Mouse (Mus musculus): ENCODE results near the gene Usp9x.

Usp9x gene

GRCm38 (mm10) chrX:13085621-13086020 is 14.3 kb downstream of the Usp9x start:
- no peak for DNase-seq

GRCm38 (mm10) chrX:13096985-13097384 is 25.7 kb downstream of the Usp9x start:
- peak in 1 of 2 experiments; percentile 19 for DNase-seq

GRCm38 (mm10) chrX:13206514-13206913 is 135.2 kb downstream of the Usp9x start:
- peak; percentile 24 to 43 for DNase-seq

- peak; percentile 89 to 90 for DNase-seq
Measured at GRCm38 (mm10) chrX:13207512-13208341, 136.4 kb downstream of the Usp9x start.

GRCm38 (mm10) chrX:13208404-13208803 is 137.1 kb downstream of the Usp9x start:
- DNase-seq: no peak

GRCm38 (mm10) chrX:13214275-13214674 is 143.0 kb downstream of the Usp9x start:
- peak in 1 of 2 experiments; percentile 30 for DNase-seq
